Mouse (Mus musculus): Measurements from ENCODE around the gene Il21r.

DNA sequence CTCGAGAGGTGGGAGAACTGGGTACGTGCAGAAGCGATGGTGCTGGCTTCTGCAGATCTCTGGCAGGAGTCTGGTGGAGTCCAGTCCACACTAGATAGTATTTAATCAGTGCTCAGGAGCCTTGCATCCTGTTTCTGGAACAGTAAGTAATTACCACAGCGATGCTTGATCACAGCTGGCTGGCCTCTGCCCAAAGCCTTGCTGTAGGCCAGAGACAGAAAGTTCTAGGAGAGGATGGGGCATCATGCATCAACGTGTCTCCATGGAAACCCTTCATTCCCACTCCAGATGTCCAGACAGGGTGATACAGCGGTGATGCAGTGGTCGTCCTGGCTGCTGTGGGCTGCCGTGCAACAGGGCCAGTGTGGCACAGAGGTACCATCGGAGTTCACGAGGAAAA lies 43.7 kb upstream of the Il21r start:
- TF ChIP-seq POLR2A (IDR thresholded peaks at IDR 0.05; ENCODE audit: borderline replicate concordance, control insufficient read depth, low read depth, low read length), result no peak
- TF ChIP-seq CTCF (IDR thresholded peaks at IDR 0.05; ENCODE audit: control insufficient read depth, insufficient read depth, low read length), result no peak

All from bone marrow, adult 2 months (tissue).